Mouse (Mus musculus) c-Kit-positive CD71-positive TER-119-positive erythroid progenitor cells, embryonic 14.5 days (primary cell): ENCODE results near the gene Cbx2.

Source experiments
- DNase-seq: peaks from one replicate; pipeline ENCODE4 v3.0.0-alpha.2; 2013; ENCODE audit warnings: low spot score

Gene Cbx2

GRCm38 (mm10) chr11:119042466-119043272 lies 19.9 kb downstream of the Cbx2 start:
- DNase-seq: no peak

- DNase-seq: no peak
Observed at GRCm38 (mm10) chr11:119043273-119043540, 20.4 kb downstream of the Cbx2 start.

- DNase-seq: no peak
Observed at GRCm38 (mm10) chr11:119043761-119044550, 21.2 kb downstream of the Cbx2 start.

- no peak for DNase-seq
Observed at GRCm38 (mm10) chr11:119044551-119045337, 22.0 kb downstream of the Cbx2 start.

GRCm38 (mm10) chr11:119046601-119047245 lies 24.0 kb downstream of the Cbx2 start:
- no peak for DNase-seq

- no peak for DNase-seq
Observed at GRCm38 (mm10) chr11:119047261-119048132, 24.7 kb downstream of the Cbx2 start.

GRCm38 (mm10) chr11:119048133-119048510 lies 25.4 kb downstream of the Cbx2 start:
- no peak for DNase-seq

GRCm38 (mm10) chr11:119050361-119050760 lies 27.6 kb downstream of the Cbx2 start:
- no peak for DNase-seq

- DNase-seq: no peak
Observed at GRCm38 (mm10) chr11:119051426-119051825, 28.7 kb downstream of the Cbx2 start.

GRCm38 (mm10) chr11:119051927-119052660 lies 29.3 kb downstream of the Cbx2 start:
- DNase-seq: no peak

- no peak for DNase-seq
Observed at GRCm38 (mm10) chr11:119052661-119053256, 30.0 kb downstream of the Cbx2 start.

GRCm38 (mm10) chr11:119053257-119053670 lies 30.5 kb downstream of the Cbx2 start:
- peak; percentile 44 for DNase-seq

GRCm38 (mm10) chr11:119053738-119054350 lies 31.1 kb downstream of the Cbx2 start:
- DNase-seq: no peak

- DNase-seq: no peak
Observed at GRCm38 (mm10) chr11:119054351-119055345, 31.9 kb downstream of the Cbx2 start.

GRCm38 (mm10) chr11:119055571-119056131 lies 32.9 kb downstream of the Cbx2 start:
- DNase-seq: no peak

- no peak for DNase-seq
Observed at GRCm38 (mm10) chr11:119056301-119057211, 33.8 kb downstream of the Cbx2 start.

GRCm38 (mm10) chr11:119057291-119057690 lies 34.5 kb downstream of the Cbx2 start:
- no peak for DNase-seq
